8 mouse cellular contexts compared by ENCODE assay signal in the genomic region with DNA sequence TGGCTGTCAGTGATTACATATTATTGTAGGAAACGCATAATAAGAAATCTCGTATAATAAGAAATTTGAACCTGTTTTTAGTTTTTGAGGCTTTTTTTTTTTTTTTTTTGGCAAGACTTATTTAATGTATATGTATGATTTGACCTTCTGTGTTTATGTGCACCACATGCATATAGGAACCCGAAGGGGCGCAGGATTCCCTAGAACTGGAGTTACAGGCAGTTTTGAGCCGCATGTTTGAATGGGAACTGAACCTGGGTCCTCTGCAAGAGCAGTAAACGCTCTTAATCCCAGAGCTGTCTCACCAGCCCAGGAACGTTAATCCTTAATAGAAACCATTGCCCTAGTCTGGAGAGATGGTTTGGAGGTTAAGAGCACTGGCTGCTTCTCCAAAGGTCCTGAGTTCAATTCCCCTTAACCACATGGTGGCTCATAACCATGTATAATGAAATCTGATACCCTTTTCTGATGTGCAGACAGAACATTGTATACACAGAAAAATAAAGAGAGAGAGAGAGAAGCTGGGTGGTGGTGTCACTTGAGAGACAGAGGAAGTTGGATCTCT. TPM values are rescaled to one million over a fixed set of nuclear protein-coding genes. Genes with fewer than 3 reads are reported as not detected.
DNase-seq lines count a peak whose midpoint lies in the region; ATAC-seq and TF ChIP-seq lines count a peak whose summit lies in the region.

No protein-coding gene starts in this region.

- H3K27me3 ChIP-seq in kidney, embryonic 15.5 days: no peaks in the 10 kb centered on the region
- H3K27me3 ChIP-seq in hindbrain, embryonic 12.5 days: no peaks in the 10 kb centered on the region
- H3K27me3 ChIP-seq in midbrain, postnatal 0 days (ENCODE audit: insufficient read depth, low read length): no peaks in the 10 kb centered on the region

- ATAC-seq in kidney, embryonic 15.5 days (replicated peaks; ENCODE audit: low FRiP score): no peak
- no peak for ATAC-seq in hindbrain, embryonic 12.5 days (ENCODE audit: low FRiP score)
- no peak for ATAC-seq in midbrain, postnatal 0 days (ENCODE audit: low FRiP score)
- ATAC-seq in megakaryocyte-erythroid progenitor cell, adult 5-6 weeks (replicated peaks; ENCODE audit: low FRiP score, low TSS enrichment, poor library complexity, severe bottlenecking): no peak

- peak overlapping the region; percentile 69 for H3K4me2 ChIP-seq in kidney, embryonic 15.5 days
- peak overlapping the region; percentile 78 for H3K4me2 ChIP-seq in hindbrain, embryonic 12.5 days (replicated peaks)
- peak overlapping the region; percentile 79 for H3K4me2 ChIP-seq in midbrain, postnatal 0 days (ENCODE audit: low read depth, low read length, poor library complexity, severe bottlenecking)

- H3K9ac ChIP-seq in kidney, embryonic 15.5 days: peak overlapping the region; percentile 81
- H3K9ac ChIP-seq in hindbrain, embryonic 12.5 days: peak overlapping the region; percentile 83; the same call in 1 of the 2 replicates
- peak overlapping the region; percentile 82; the same call in 1 of the 2 replicates for H3K9ac ChIP-seq in midbrain, postnatal 0 days (replicated peaks; ENCODE audit: low read length, poor library complexity, severe bottlenecking)

- TF ChIP-seq CTCF in bone marrow, adult 2 months (IDR thresholded peaks at IDR 0.05; ENCODE audit: control insufficient read depth, insufficient read depth, low read length): no peak
- no peak for TF ChIP-seq CTCF in midbrain, postnatal 0 days (IDR thresholded peaks at IDR 0.05)

- no peaks in the 10 kb centered on the region for H3K9me3 ChIP-seq in kidney, embryonic 15.5 days (replicated peaks)
- no peaks in the 10 kb centered on the region for H3K9me3 ChIP-seq in hindbrain, embryonic 12.5 days (replicated peaks)
- H3K9me3 ChIP-seq in midbrain, postnatal 0 days (ENCODE audit: low read length): no peaks in the 10 kb centered on the region

- peak overlapping the region; percentile 94 for H3K4me3 ChIP-seq in kidney, embryonic 15.5 days (replicated peaks)
- H3K4me3 ChIP-seq in bone marrow, adult 2 months (replicated peaks; ENCODE audit: control insufficient read depth, low read depth, low read length): peak overlapping the region; percentile 100
- peak overlapping the region; percentile 91 for H3K4me3 ChIP-seq in hindbrain, embryonic 12.5 days
- peak overlapping the region; percentile 92 for H3K4me3 ChIP-seq in midbrain, postnatal 0 days (ENCODE audit: low read depth, low read length)

- H3K4me1 ChIP-seq in kidney, embryonic 15.5 days: peaks cover 18% of the 10 kb centered on the region
- peaks cover 1% of the 10 kb centered on the region; the same call in 1 of the 2 replicates for H3K4me1 ChIP-seq in bone marrow, adult 2 months (ENCODE audit: control insufficient read depth, insufficient read depth, low read length)
- peaks cover 17% of the 10 kb centered on the region for H3K4me1 ChIP-seq in hindbrain, embryonic 12.5 days
- H3K4me1 ChIP-seq in midbrain, postnatal 0 days (ENCODE audit: insufficient read depth, low read length): peaks cover 7% of the 10 kb centered on the region; the same call in 1 of the 2 replicates

- H3K36me3 ChIP-seq in kidney, embryonic 15.5 days: peaks cover 13% of the 10 kb centered on the region
- peaks cover 8% of the 10 kb centered on the region; the same call in 1 of the 2 replicates for H3K36me3 ChIP-seq in hindbrain, embryonic 12.5 days
- no peaks in the 10 kb centered on the region for H3K36me3 ChIP-seq in midbrain, postnatal 0 days (ENCODE audit: insufficient read depth, low read length)

- WGBS in kidney, embryonic 15.5 days: 7% methylated on average over 7 of the region's 7 CpGs
- WGBS in bone marrow, adult 2 months: 4% methylated on average over 7 of the region's 7 CpGs
- WGBS in hindbrain, embryonic 12.5 days: 11% methylated on average over 7 of the region's 7 CpGs
- WGBS in midbrain, postnatal 0 days: 4% methylated on average over 7 of the region's 7 CpGs

- no peak for DNase-seq in kidney, adult 18-20 months
- DNase-seq in midbrain, postnatal 0 days (ENCODE audit: low spot score): no peak
- DNase-seq in B cell, adult 2 months: no peak
- DNase-seq in layer of hippocampus, adult 11-12 months (ENCODE audit: low spot score): no peak

- H3K27ac ChIP-seq in kidney, embryonic 15.5 days: peak overlapping the region; percentile 86
- peak overlapping the region; percentile 85; the same call in 1 of the 2 replicates for H3K27ac ChIP-seq in bone marrow, adult 2 months (ENCODE audit: control insufficient read depth, insufficient read depth, low read depth, low read length, poor library complexity)
- H3K27ac ChIP-seq in hindbrain, embryonic 12.5 days: no peak overlapping the region
- H3K27ac ChIP-seq in midbrain, postnatal 0 days (ENCODE audit: low read depth, low read length): no peak overlapping the region

- no peak for TF ChIP-seq POLR2A in bone marrow, adult 2 months (IDR thresholded peaks at IDR 0.05; ENCODE audit: borderline replicate concordance, control insufficient read depth, low read depth, low read length)

RNA-seq across cellular contexts. Expression of gene Fancd2, which starts 0.4 kb away (rescaled TPM):
- 13.9 and 15.2 TPM in 2 replicates for polyA plus RNA-seq in kidney, embryonic 15.5 days (2015; fragmentation: Nextera tagmentation; extraction: Ambion mirVana)
- 11.0 and 13.2 TPM in 2 replicates for polyA plus RNA-seq in bone marrow, adult 2 months (2011; ENCODE audit: insufficient read depth, insufficient read length, low replicate concordance, missing spikeins)
- 8.8 and 10.4 TPM in 2 replicates for polyA plus RNA-seq in hindbrain, embryonic 12.5 days (2016; fragmentation: Nextera tagmentation; extraction: Ambion mirVana)
- 2.4 and 3.4 TPM in 2 replicates for total RNA-seq in midbrain, postnatal 0 days (2014; rRNA removed)
- polyA plus RNA-seq in midbrain, postnatal 0 days (2015; fragmentation: Nextera tagmentation; extraction: Ambion mirVana): 0.99 and 1.2 TPM in 2 replicates
- total RNA-seq in megakaryocyte-erythroid progenitor cell, adult 5-6 weeks (2014; fragmentation: Nextera tagmentation): 35.7 and 47.0 TPM in 2 replicates
- 31.3 and 43.7 TPM in 2 replicates for total RNA-seq in megakaryocyte-erythroid progenitor cell, adult 5-6 weeks (2017)

RNA-seq across cellular contexts. Expression of gene Emc3, which starts 0.5 kb away (rescaled TPM):
- 108 and 111 TPM in 2 replicates for polyA plus RNA-seq in kidney, embryonic 15.5 days (2015; fragmentation: Nextera tagmentation; extraction: Ambion mirVana)
- polyA plus RNA-seq in bone marrow, adult 2 months (2011; ENCODE audit: insufficient read depth, insufficient read length, low replicate concordance, missing spikeins): 16.7 and 30.2 TPM in 2 replicates
- 91.6 and 94.0 TPM in 2 replicates for polyA plus RNA-seq in hindbrain, embryonic 12.5 days (2016; fragmentation: Nextera tagmentation; extraction: Ambion mirVana)
- 71.9 and 74.1 TPM in 2 replicates for total RNA-seq in midbrain, postnatal 0 days (2014; rRNA removed)
- 111 and 120 TPM in 2 replicates for polyA plus RNA-seq in midbrain, postnatal 0 days (2015; fragmentation: Nextera tagmentation; extraction: Ambion mirVana)
- total RNA-seq in megakaryocyte-erythroid progenitor cell, adult 5-6 weeks (2014; fragmentation: Nextera tagmentation): 49.4 and 61.7 TPM in 2 replicates
- 28.3 and 43.9 TPM in 2 replicates for total RNA-seq in megakaryocyte-erythroid progenitor cell, adult 5-6 weeks (2017)

RNA-seq across cellular contexts. Expression of gene Prrt3, which starts 30.2 kb away (rescaled TPM):
- 0.87 and 1.1 TPM in 2 replicates for polyA plus RNA-seq in kidney, embryonic 15.5 days (2015; fragmentation: Nextera tagmentation; extraction: Ambion mirVana)
- polyA plus RNA-seq in bone marrow, adult 2 months (2011; ENCODE audit: insufficient read depth, insufficient read length, low replicate concordance, missing spikeins): 0.80 TPM in 1 of 2 replicates, not detected in the other
- polyA plus RNA-seq in hindbrain, embryonic 12.5 days (2016; fragmentation: Nextera tagmentation; extraction: Ambion mirVana): 2.8 and 3.7 TPM in 2 replicates
- total RNA-seq in midbrain, postnatal 0 days (2014; rRNA removed): 29.4 and 39.3 TPM in 2 replicates
- 18.4 and 20.7 TPM in 2 replicates for polyA plus RNA-seq in midbrain, postnatal 0 days (2015; fragmentation: Nextera tagmentation; extraction: Ambion mirVana)
- total RNA-seq in megakaryocyte-erythroid progenitor cell, adult 5-6 weeks (2014; fragmentation: Nextera tagmentation): 0.37 TPM in 1 of 2 replicates, not detected in the other
- not detected in 2 replicates for total RNA-seq in megakaryocyte-erythroid progenitor cell, adult 5-6 weeks (2017)

RNA-seq across cellular contexts. Expression of gene Creld1, which starts 48.8 kb away (rescaled TPM):
- polyA plus RNA-seq in kidney, embryonic 15.5 days (2015; fragmentation: Nextera tagmentation; extraction: Ambion mirVana): 35.7 and 37.2 TPM in 2 replicates
- 4.7 and 13.4 TPM in 2 replicates for polyA plus RNA-seq in bone marrow, adult 2 months (2011; ENCODE audit: insufficient read depth, insufficient read length, low replicate concordance, missing spikeins)
- 47.5 and 54.3 TPM in 2 replicates for polyA plus RNA-seq in hindbrain, embryonic 12.5 days (2016; fragmentation: Nextera tagmentation; extraction: Ambion mirVana)
- total RNA-seq in midbrain, postnatal 0 days (2014; rRNA removed): 39.4 and 43.0 TPM in 2 replicates
- 56.6 and 60.4 TPM in 2 replicates for polyA plus RNA-seq in midbrain, postnatal 0 days (2015; fragmentation: Nextera tagmentation; extraction: Ambion mirVana)
- total RNA-seq in megakaryocyte-erythroid progenitor cell, adult 5-6 weeks (2014; fragmentation: Nextera tagmentation): 8.0 and 8.8 TPM in 2 replicates
- total RNA-seq in megakaryocyte-erythroid progenitor cell, adult 5-6 weeks (2017): 1.6 and 6.1 TPM in 2 replicates

Comparison
In these comparisons a context has a peak if more than half of its experiments do, and no peak if none do; other contexts are left out.
1. H3K27ac ChIP-seq: peak in kidney, embryonic 15.5 days (single experiment) and bone marrow, adult 2 months (single experiment); none in hindbrain, embryonic 12.5 days (single experiment) and midbrain, postnatal 0 days (single experiment).
2. Peak in every context shown above with its lines, with median percentiles within 50 percentile points of each other: H3K4me2 ChIP-seq, H3K4me3 ChIP-seq and H3K9ac ChIP-seq.